Mouse (Mus musculus): ENCODE data around the gene Zfp423.

DNA sequence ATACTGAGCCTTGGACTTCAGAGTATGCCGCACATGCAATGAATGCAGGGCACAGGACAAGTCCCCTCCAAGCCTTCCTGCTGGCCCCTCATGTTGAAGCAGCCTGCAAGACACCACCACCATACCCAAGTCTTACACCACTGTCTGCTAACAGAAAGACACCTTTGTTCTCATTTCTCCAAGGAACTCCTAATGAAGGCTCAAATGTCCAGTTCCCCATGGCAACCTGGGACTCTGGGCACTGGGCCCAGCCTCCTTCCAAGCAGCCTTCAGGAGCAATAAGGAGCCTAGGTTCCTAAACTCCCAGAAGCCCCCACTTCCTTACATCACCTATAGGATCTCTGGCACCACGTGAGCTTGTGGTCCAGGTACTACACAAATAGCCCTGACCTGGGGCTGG lies 137.7 kb downstream of the Zfp423 start:
- no peak for TF ChIP-seq CTCF (IDR thresholded peaks at IDR 0.05; ENCODE audit: insufficient read depth, low read depth, low read length)
- TF ChIP-seq POLR2A (IDR thresholded peaks at IDR 0.05; ENCODE audit: insufficient read depth, low read depth, low read length): no peak
